Mouse (Mus musculus): ENCODE measurements at regions not wholly inside any gene's neighbourhood (a gene's known extent, or its start where the extent isn't known, plus 50 kb on each side); places are given as distances from the start of the nearest gene placed in this dataset.
A peak's percentile ranks its signal among the peaks of the same experiment; 100 is the strongest.

GRCm38 (mm10) chr3:148335654-148336053 lies 654.7 kb downstream of the Adgrl2 start:
- DNase-seq = no peak

DNA sequence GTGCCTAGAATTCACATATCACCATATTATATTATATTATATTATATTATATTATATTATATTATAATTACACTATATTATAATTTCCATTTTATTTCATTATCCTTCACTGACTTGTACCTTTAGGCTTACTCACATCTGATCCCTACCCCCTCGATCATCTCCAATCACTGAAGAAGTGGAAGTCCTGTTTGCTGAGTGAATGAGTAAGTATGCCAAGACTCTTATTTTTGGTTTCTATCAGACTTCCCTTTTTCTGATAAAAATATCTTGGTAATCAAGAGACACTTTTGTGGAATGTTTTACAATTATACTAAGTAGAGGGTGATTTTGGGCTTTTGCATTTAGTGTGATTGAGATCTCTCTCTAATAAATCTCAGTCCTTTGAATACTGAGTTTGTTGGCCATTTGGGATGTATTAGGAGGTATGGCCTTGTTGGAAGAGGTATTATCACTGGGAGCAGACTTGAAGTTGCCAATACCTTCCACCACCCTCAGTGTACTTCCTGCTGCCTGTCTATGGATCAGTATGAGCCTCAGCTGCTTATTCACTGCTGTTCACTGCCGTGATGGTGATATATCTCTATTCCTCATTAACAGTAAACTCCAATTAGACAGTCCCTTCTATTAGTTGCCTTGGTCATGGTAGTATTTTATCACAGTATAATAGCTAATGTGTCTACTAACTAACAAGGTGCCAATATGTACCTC lies 665.3 kb downstream of the Adgrl2 start:
- DNase-seq = no peak

GRCm38 (mm10) chr3:148321894-148322293 lies 668.5 kb downstream of the Adgrl2 start:
- DNase-seq = no peak

- DNase-seq = no peak
Observed at GRCm38 (mm10) chr3:148316198-148316597, 674.2 kb downstream of the Adgrl2 start.

DNA sequence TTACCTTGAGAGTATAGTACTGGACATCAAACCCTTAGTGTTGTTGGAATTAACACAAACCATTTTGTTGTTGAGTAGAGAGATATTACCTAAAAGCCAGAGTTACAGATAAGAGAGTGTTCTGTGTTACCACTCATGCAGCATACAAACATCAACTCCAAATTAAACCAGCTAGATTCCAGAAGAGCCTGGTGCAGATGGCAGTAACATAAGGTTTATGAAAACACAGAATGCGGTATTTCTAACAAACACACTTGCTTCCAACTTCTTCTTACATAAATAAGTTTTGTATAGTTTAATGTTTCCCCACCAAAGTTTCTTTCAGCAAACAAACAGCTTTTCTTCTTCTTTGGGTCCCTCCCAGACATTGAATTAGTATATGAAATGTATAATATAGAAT lies 675.1 kb downstream of the Adgrl2 start:
- no peak for DNase-seq

GRCm38 (mm10) chr3:148295515-148295914 lies 694.8 kb downstream of the Adgrl2 start:
- no peak for DNase-seq

- DNase-seq = peak in 1 of 2 experiments; percentile 2
Observed at GRCm38 (mm10) chr3:148278978-148279377, 711.4 kb downstream of the Adgrl2 start.

- DNase-seq = no peak
Observed at GRCm38 (mm10) chr3:148272159-148272848, 718.1 kb downstream of the Adgrl2 start.

GRCm38 (mm10) chr3:148268812-148269211 lies 721.5 kb downstream of the Adgrl2 start:
- no peak for DNase-seq

DNA sequence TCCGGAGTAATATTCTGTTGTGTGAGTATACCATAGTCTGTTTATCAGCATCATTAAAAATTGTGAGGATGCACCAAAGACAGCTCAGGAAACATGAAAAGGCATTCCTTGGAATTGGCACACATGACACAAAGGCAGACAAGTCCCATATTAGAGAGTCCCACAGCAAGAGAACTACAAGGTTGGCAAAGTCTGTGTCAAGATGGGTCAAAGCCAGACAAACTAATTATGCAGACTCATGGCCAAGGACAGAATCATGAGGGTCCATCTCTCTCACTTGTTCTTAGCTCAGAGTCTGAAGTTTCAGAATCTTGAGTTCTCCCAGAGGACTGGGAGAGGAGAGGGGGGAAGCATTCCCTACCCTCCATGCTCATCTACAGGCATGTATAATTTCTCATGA lies 731.1 kb downstream of the Adgrl2 start:
- DNase-seq = no peak

DNA sequence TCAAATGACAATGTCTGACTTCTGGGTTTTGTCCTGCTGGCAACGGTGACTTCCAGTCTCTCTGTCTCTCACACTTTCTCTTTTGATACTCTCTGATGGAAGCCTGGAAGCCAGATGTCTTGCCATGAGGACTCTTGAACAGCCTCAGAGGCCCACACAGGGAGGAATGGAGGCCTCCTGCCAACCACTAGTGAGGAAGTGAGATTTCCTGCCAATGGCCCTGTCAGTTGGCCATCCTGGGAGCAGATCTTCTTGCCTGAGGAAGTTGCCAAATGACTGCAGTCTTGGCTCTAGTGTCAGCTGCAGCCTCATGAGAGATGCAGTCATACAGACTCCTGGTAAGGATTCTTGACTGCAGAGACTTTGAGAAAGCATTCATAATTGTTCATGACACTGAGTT lies 741.7 kb downstream of the Adgrl2 start:
- peak; percentile 76 to 88 for DNase-seq

DNA sequence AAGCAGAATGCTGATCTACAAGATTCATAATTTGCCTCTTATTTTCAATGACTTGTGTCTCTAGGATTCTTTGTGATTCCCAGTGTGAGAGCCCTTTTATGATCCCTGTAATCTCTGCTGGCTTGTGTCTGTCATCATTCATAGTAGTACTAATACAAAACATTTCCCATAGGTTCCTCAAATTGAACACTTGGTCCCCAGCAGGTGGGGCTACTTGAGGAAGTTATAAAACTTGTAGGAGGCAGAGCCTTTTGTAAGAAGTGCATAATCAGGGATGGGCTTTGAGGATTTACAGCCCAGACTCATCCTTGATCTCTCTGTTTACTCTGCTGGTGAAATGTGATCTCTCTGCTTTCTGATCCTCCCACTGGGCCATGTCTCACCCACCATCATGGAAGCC lies 743.6 kb downstream of the Adgrl2 start:
- DNase-seq = no peak

- DNase-seq = no peak
Observed at GRCm38 (mm10) chr3:148238093-148238492, 752.3 kb downstream of the Adgrl2 start.

DNA sequence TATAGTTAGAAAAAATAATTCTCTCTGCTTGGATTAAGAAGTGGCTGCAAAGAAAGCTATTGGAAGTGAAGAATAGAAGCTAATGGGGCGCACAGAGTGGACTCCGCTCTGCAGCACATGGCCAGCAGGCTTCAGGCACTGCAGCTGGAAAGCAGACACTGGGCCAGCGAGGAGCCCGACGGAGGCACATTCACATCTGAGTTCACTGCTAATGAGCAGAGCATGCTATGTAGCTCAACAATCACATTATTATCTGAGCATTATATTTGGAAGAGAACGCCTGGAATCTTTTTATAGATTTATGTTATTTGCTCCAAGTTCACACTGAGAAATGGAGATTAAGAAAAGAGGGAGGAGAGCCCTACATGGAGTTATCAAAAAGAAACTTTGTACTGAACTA lies 752.8 kb downstream of the Adgrl2 start:
- no peak for DNase-seq

DNA sequence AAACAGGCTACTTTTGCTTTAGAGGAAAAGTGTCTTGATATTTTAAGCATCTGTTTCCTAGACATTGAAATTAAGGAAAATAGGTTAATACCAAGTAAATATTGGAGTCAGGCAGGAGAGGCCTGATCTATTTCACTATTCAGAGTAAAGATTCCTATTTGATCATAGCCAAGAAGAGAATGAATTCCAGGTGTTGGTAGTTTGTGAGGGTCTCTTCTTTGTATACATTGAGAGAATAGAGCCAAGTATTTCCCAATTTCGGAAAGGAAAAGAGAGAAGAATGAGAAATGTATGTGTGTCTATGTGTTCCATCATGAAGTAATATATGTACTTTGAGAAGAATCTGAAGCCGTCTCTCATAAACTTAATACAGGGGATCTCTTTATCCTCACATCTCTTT lies 756.7 kb downstream of the Adgrl2 start:
- DNase-seq = no peak

DNA sequence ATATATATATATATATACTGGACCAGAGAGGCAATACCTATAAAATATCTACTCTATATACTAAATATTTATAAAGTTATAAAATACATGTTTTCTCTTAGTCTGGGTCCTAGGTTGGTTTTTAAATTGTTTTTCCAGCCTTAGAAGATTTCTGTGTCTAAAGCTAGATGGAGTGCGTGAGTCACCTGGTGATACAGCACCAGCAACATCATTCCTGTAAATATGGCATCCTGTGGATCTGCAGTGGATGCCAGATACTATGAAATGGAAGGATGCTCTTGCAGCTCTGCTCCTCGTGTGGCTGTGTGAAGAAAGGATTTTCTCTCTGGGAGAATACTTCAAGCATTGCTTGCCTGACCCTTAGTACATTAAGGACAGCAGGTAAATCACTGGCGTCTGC lies 761.2 kb downstream of the Adgrl2 start:
- no peak for DNase-seq

GRCm38 (mm10) chr3:148228002-148228707 lies 762.2 kb downstream of the Adgrl2 start:
- peak; percentile 7 to 16 for DNase-seq

- DNase-seq = no peak
Observed at GRCm38 (mm10) chr3:148220826-148221225, 769.5 kb downstream of the Adgrl2 start.

DNA sequence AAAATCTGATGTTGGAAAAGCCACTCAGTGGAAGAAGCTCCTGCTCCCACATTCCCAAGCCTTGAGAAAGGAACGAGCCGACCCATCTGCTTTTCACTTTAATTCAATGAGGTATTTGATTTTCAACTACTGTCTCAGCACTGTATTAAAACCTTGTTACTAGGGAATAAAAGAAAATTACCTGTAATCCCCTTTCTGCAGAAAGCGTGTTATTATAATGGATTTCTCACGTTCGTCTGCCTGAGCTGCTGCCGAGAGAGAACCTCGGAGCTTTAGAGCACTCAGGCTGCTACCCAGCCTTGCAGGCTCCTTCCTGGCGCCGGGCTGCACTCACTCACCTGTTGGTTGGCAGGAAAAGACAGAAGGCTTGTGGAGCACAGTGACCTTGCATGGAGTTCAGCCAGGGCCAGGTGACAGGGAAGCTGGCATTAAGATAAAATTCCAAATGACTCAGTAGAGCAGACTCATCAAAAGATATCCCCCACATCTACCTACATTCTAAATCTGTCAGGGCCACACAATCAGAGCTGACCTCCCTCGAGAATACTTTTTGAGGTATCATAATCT lies 770.2 kb downstream of the Adgrl2 start:
- DNase-seq = no peak

DNA sequence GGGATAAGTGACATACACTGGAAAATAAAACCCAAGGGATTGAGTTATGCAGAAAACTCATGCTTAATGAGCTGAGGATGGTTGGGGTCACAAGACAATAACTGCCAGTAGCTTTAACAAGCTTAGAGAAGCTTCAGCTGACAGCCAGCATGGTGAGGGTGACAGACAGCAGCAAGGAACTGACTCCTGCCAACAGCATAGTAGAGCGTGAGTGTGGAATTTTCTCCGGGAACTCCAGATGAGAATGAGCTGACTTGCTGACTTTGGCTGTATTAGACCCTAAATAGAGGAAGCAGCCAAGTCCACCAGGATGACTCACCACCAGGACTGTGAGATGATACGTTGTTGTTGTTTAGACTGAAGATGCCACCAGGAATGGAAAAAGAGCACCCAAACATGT lies 788.2 kb downstream of the Adgrl2 start:
- no peak for DNase-seq

DNA sequence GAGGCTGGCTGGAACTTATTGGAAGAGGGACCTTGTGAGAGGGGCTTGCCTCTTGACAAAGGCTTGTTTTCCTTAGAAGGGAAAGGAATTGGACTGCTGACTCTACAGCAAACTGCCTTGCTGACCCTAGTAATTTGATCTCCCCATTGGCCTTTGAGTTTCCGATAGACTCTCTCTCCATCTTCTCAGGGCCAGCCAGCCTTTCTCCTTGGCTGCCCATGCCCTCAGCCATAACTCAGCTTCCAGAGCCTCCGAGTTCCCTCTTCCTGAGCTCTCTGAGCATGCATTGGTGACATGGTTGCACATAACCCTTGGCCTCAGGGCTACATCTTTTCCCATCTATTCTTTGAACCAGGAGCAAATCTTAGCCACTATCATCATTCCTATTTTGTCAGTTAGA lies 803.7 kb downstream of the Adgrl2 start:
- DNase-seq = no peak

- no peak for DNase-seq
Observed at GRCm38 (mm10) chr3:148167556-148167955, 822.8 kb downstream of the Adgrl2 start.

DNA sequence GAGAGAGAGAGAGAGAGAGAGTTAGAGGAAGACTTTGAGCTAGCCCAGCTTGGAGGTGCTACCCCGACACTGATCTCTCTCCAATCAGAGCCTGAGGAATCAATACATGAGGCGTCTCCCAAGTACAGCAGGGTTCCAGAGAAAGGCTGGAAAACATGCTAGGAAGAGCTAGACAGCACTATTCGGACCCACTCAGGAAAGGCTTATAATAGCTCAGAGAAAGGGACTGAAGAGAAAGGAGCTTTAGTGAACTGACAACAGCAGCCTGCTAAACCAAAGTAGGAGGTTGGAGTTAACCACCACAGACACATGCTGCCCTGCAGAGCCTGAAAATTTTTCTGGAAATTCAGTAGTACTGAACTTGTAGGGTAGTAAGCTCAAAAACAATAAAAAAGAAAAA lies 831.3 kb downstream of the Adgrl2 start:
- no peak for DNase-seq
